Mouse (Mus musculus) frontal cortex, adult (tissue): ENCODE measurements at regions not wholly inside any gene's neighbourhood (a gene's known extent, or its start where the extent isn't known, plus 50 kb on each side); places are given as distances from the start of the nearest gene placed in this dataset.

Experiments
- ATAC-seq: cut with Nextera tagmentation; 2 replicates; pipeline ENCODE4 v1.9.2; 2017; ENCODE audit warnings: mild to moderate bottlenecking, moderate library complexity, mixed read lengths; ENCODE audit not compliant: low TSS enrichment

- no peak for ATAC-seq
These were observed 324.3 kb downstream of the Qk start for GRCm38 (mm10) chr17:9995321-9995720.

- ATAC-seq, result peak; percentile 88
These were observed 321.2 kb upstream of the Pabpc6 start for GRCm38 (mm10) chr17:9990744-9991143.

GRCm38 (mm10) chr17:9981273-9981672, 311.8 kb upstream of the Pabpc6 start:
- no peak for ATAC-seq

- no peak for ATAC-seq
These were observed 307.4 kb upstream of the Pabpc6 start for GRCm38 (mm10) chr17:9976866-9977421.

GRCm38 (mm10) chr17:9975995-9976394, 306.5 kb upstream of the Pabpc6 start:
- ATAC-seq, result no peak

GRCm38 (mm10) chr17:9975153-9975552, 305.6 kb upstream of the Pabpc6 start:
- ATAC-seq, result no peak

- ATAC-seq, result no peak
These were observed 298.5 kb upstream of the Pabpc6 start for GRCm38 (mm10) chr17:9967988-9968387.

- no peak for ATAC-seq
These were observed 293.4 kb upstream of the Pabpc6 start for GRCm38 (mm10) chr17:9962893-9963436.

- no peak for ATAC-seq
These were observed 279.6 kb upstream of the Pabpc6 start for GRCm38 (mm10) chr17:9948985-9949667.

- no peak for ATAC-seq
These were observed 278.1 kb upstream of the Pabpc6 start for GRCm38 (mm10) chr17:9947609-9948008.

- no peak for ATAC-seq
These were observed 275.0 kb upstream of the Pabpc6 start for GRCm38 (mm10) chr17:9944513-9944912.

GRCm38 (mm10) chr17:9942171-9942570, 272.7 kb upstream of the Pabpc6 start:
- ATAC-seq, result no peak

- no peak for ATAC-seq
These were observed 270.1 kb upstream of the Pabpc6 start for GRCm38 (mm10) chr17:9939576-9939975.

GRCm38 (mm10) chr17:9938426-9938825, 268.9 kb upstream of the Pabpc6 start:
- ATAC-seq, result no peak

- ATAC-seq, result no peak
These were observed 267.7 kb upstream of the Pabpc6 start for GRCm38 (mm10) chr17:9937211-9937610.

- no peak for ATAC-seq
These were observed 262.7 kb upstream of the Pabpc6 start for GRCm38 (mm10) chr17:9932186-9932585.

- ATAC-seq, result peak; percentile 74
These were observed 262.0 kb upstream of the Pabpc6 start for GRCm38 (mm10) chr17:9931526-9931925.

GRCm38 (mm10) chr17:9929448-9930088, 260.1 kb upstream of the Pabpc6 start:
- no peak for ATAC-seq

GRCm38 (mm10) chr17:9927724-9928123, 258.2 kb upstream of the Pabpc6 start:
- ATAC-seq, result no peak

GRCm38 (mm10) chr17:9926308-9926707, 256.8 kb upstream of the Pabpc6 start:
- no peak for ATAC-seq

- ATAC-seq, result no peak
These were observed 251.8 kb upstream of the Pabpc6 start for GRCm38 (mm10) chr17:9921326-9921725.

GRCm38 (mm10) chr17:9917031-9917430, 247.5 kb upstream of the Pabpc6 start:
- ATAC-seq, result no peak

GRCm38 (mm10) chr17:9910856-9911255, 241.3 kb upstream of the Pabpc6 start:
- ATAC-seq, result no peak
